ENCODE assay signal across 8 mouse cellular contexts in genomic region chr1:155557642-155558011, GRCm38 (mm10). TPM values are rescaled to one million over a fixed set of nuclear protein-coding genes. Genes with fewer than 3 reads are reported as not detected.
DNase-seq lines count a peak whose midpoint lies in the region; ATAC-seq and TF ChIP-seq lines count a peak whose summit lies in the region.

No protein-coding gene starts in this region.

- TF ChIP-seq EP300 in heart, postnatal 0 days (IDR thresholded peaks at IDR 0.05; ENCODE audit: low read depth) = no peak

- peak overlapping the region; percentile 82 for H3K4me3 ChIP-seq in heart, postnatal 0 days (ENCODE audit: low read depth, low read length)
- H3K4me3 ChIP-seq in bone marrow macrophage, adult 2 months (ENCODE audit: insufficient read depth, low read length) = peak overlapping the region; percentile 86
- peak overlapping the region; percentile 63 for H3K4me3 ChIP-seq in hindbrain, embryonic 15.5 days
- H3K4me3 ChIP-seq in midbrain, embryonic 12.5 days = peak overlapping the region; percentile 71

- peak; percentile 9; the same call in 1 of the 2 replicates for ATAC-seq in heart, postnatal 0 days (ENCODE audit: insufficient read depth, low read depth)
- ATAC-seq in hindbrain, embryonic 15.5 days (ENCODE audit: low FRiP score, low read depth) = no peak
- no peak for ATAC-seq in midbrain, embryonic 12.5 days (ENCODE audit: low FRiP score, low read depth)

- H3K9ac ChIP-seq in heart, postnatal 0 days (replicated peaks; ENCODE audit: low read depth, low read length) = peak overlapping the region; percentile 93
- peak overlapping the region; percentile 81 for H3K9ac ChIP-seq in hindbrain, embryonic 15.5 days
- peak overlapping the region; percentile 84 for H3K9ac ChIP-seq in midbrain, embryonic 12.5 days (replicated peaks)

- DNase-seq in heart, postnatal 0 days (ENCODE audit: low spot score) = no peak
- no peak for DNase-seq in heart, adult 18-20 months
- DNase-seq in right cerebral cortex, adult 18-20 months = no peak
- no peak for DNase-seq in adrenal gland, postnatal 25 days
- no peak for DNase-seq in kidney, postnatal 25 days

- TF ChIP-seq CTCF in heart, postnatal 0 days (IDR thresholded peaks at IDR 0.05; ENCODE audit: low read depth) = no peak
- no peak for TF ChIP-seq CTCF in bone marrow macrophage, adult 2 months (IDR thresholded peaks at IDR 0.05; ENCODE audit: low read depth, low read length)

- peak overlapping the region; percentile 66 for H3K27ac ChIP-seq in heart, postnatal 0 days (ENCODE audit: low read depth)
- no peak overlapping the region for H3K27ac ChIP-seq in bone marrow macrophage, adult 2 months (ENCODE audit: insufficient read depth, low read depth, low read length)
- H3K27ac ChIP-seq in hindbrain, embryonic 15.5 days (replicated peaks) = peak overlapping the region; percentile 85
- H3K27ac ChIP-seq in midbrain, embryonic 12.5 days (replicated peaks) = peak overlapping the region; percentile 71; the same call in 1 of the 2 replicates

- TF ChIP-seq POLR2A in bone marrow macrophage, adult 2 months (IDR thresholded peaks at IDR 0.05; ENCODE audit: borderline replicate concordance, low read depth, low read length) = no peak

- WGBS in heart, postnatal 0 days = 58% methylated on average over 9 of the region's 9 CpGs
- 58% methylated on average over 9 of the region's 9 CpGs for WGBS in hindbrain, embryonic 15.5 days
- 58% methylated on average over 9 of the region's 9 CpGs for WGBS in midbrain, embryonic 12.5 days

- peaks cover 19% of the 10 kb centered on the region; the same call in 1 of the 2 replicates for H3K4me1 ChIP-seq in heart, postnatal 0 days (ENCODE audit: control insufficient read depth, insufficient read depth)
- peaks cover 5% of the 10 kb centered on the region for H3K4me1 ChIP-seq in bone marrow macrophage, adult 2 months (ENCODE audit: control insufficient read depth, insufficient read depth, low read length)
- peaks cover 25% of the 10 kb centered on the region for H3K4me1 ChIP-seq in hindbrain, embryonic 15.5 days (replicated peaks)
- H3K4me1 ChIP-seq in midbrain, embryonic 12.5 days = peaks cover 18% of the 10 kb centered on the region

- H3K9me3 ChIP-seq in heart, postnatal 0 days (replicated peaks; ENCODE audit: control insufficient read depth, low read length) = no peaks in the 10 kb centered on the region
- H3K9me3 ChIP-seq in hindbrain, embryonic 15.5 days = no peaks in the 10 kb centered on the region
- H3K9me3 ChIP-seq in midbrain, embryonic 12.5 days = 0 out of 2 replicates have a peak, but pooled peaks cover 7% of the 10 kb centered on the region

- H3K36me3 ChIP-seq in heart, postnatal 0 days (replicated peaks; ENCODE audit: control insufficient read depth, insufficient read depth, low read length) = no peaks in the 10 kb centered on the region
- H3K36me3 ChIP-seq in hindbrain, embryonic 15.5 days = no peaks in the 10 kb centered on the region
- H3K36me3 ChIP-seq in midbrain, embryonic 12.5 days = no peaks in the 10 kb centered on the region

- H3K27me3 ChIP-seq in heart, postnatal 0 days (ENCODE audit: control insufficient read depth, insufficient read depth, low read length) = no peaks in the 10 kb centered on the region
- no peaks in the 10 kb centered on the region for H3K27me3 ChIP-seq in hindbrain, embryonic 15.5 days
- no peaks in the 10 kb centered on the region for H3K27me3 ChIP-seq in midbrain, embryonic 12.5 days

- H3K4me2 ChIP-seq in heart, postnatal 0 days (ENCODE audit: low read depth, low read length) = peak overlapping the region; percentile 96
- peak overlapping the region; percentile 90 for H3K4me2 ChIP-seq in hindbrain, embryonic 15.5 days
- H3K4me2 ChIP-seq in midbrain, embryonic 12.5 days (replicated peaks) = peak overlapping the region; percentile 84

RNA-seq across cellular contexts. Expression of gene Acbd6, which starts 0.3 kb away (rescaled TPM):
- 46.3 and 63.6 TPM in 2 replicates for total RNA-seq in heart, postnatal 0 days (2014; rRNA removed; ENCODE audit: low replicate concordance)
- polyA plus RNA-seq in heart, postnatal 0 days (2015; fragmentation: Nextera tagmentation; extraction: Ambion mirVana) = 55.0 and 55.7 TPM in 2 replicates
- 10 to 100 TPM; 59.2 to 59.5 TPM for total RNA-seq in heart, adult 18-20 months (2021)
- 51.7 and 57.5 TPM in 2 replicates for polyA plus RNA-seq in bone marrow macrophage, adult 2 months (2012; ENCODE audit: insufficient read depth, insufficient read length, missing spikeins)
- polyA plus RNA-seq in hindbrain, embryonic 15.5 days (2015; fragmentation: Nextera tagmentation; extraction: Ambion mirVana) = 95.2 and 109 TPM in 2 replicates
- 82.1 and 83.5 TPM in 2 replicates for polyA plus RNA-seq in midbrain, embryonic 12.5 days (2016; fragmentation: Nextera tagmentation; extraction: Ambion mirVana)
- total RNA-seq in adrenal gland, postnatal 25 days (2021) = 64.9 and 81.0 TPM in 2 replicates
